Mouse (Mus musculus) E14TG2a.4 (cell line): ENCODE measurements around the gene Cd83.

Experiments
- CTCF ChIP-seq: conservative IDR thresholded peaks from 2 replicates; pipeline ENCODE4 v1.5.1; 2014; ENCODE audit warnings: low read length
- NANOG ChIP-seq: IDR thresholded peaks from 2 replicates; pipeline ENCODE4 v1.6.1; 2014; ENCODE audit warnings: borderline replicate concordance, low read length, mixed read lengths

- TF ChIP-seq CTCF (no peak), NANOG (no peak)
These were observed 1.1 kb downstream of the Cd83 start for GRCm38 (mm10) chr13:43785712-43786072.
